Mouse (Mus musculus) large intestine, adult 2 months (tissue): ENCODE results near the gene Arfgef3. TPM values are rescaled to one million over a fixed set of nuclear protein-coding genes. Genes with fewer than 3 reads are reported as not detected.

Experiments used
- DNase-seq: peaks from one replicate; pipeline ENCODE4 v3.0.0-alpha.2; 2012; ENCODE audit warnings: low read depth, low spot score
- WGBS: fragments of 180-500 bp; shearing (Covaris S2); methylation state at CpG from one replicate; pipeline ENCODE4 v1.1.7; 2018; 5-methylcytosine and 5-hydroxymethylcytosine counted together
- polyA plus RNA-seq: library from polyadenylated mRNA; depleted of rRNA; stranded (reverse); fragments of >200 nt; gene quantifications from 2 replicates; pipeline ENCODE4 v1.2.3, GENCODE M21; 2012

Gene Arfgef3
- polyA plus RNA-seq, 1 experiment, result 1.2 TPM

GRCm38 (mm10) chr10:18696461-18696860, 47.3 kb downstream of the Arfgef3 start:
- DNase-seq, result no peak

DNA sequence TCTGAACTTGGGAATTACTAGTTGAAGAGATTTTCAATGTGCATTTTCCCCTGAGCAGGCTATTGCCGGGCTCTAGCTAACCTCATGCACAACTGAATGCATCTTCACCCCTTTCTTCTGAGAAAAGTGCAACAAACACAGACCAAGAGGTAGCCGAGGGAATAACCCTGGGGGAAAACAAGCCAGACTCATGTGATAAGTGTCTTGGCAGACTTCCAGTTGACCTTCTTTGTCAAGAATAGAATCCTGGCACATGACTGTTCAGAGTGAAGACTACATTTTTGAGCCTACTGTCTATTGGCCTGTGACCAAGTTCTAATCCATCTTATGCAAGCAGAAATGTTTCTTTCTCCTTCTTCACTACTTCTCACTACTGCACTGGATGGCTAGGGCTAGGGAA, 55.5 kb downstream of the Arfgef3 start:
- 49% methylated on average over 2 of the region's 2 CpGs for WGBS

More at GRCm38 (mm10) chr10:18696461-18696860, 47.3 kb downstream of the Arfgef3 start:
- 83% methylated on average over 6 of the region's 6 CpGs for WGBS

DNA sequence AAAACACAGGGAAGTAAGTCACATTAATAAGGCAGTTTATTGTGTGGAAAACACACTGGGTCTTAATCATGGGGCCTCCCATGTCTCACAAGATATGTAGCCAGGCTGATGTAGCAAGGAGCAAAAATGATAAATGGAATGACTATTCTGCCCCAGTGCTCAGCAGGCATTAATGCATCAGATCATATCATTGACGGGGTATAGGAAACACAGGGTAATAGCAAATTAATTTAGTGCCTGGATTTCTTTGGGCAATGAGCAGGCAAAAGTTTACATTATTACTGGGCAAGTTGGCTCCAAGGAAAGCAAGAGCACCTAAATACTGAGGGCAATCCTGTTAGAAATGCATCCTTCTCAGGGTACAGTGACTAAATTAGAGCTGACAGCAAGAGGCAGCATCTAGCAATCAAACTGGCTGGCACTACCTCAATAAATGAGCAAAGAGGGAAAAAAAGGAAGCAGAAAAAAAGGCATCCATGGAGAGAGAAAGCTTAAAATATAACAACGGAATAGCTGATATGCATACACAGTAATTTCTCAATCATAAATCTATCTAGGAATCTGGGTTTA, 62.3 kb downstream of the Arfgef3 start:
- DNase-seq, result no peak
- 67% methylated on average over 2 of the region's 2 CpGs for WGBS

More for the DNA sequence above, 55.5 kb downstream of the Arfgef3 start:
- DNase-seq, result no peak

DNA sequence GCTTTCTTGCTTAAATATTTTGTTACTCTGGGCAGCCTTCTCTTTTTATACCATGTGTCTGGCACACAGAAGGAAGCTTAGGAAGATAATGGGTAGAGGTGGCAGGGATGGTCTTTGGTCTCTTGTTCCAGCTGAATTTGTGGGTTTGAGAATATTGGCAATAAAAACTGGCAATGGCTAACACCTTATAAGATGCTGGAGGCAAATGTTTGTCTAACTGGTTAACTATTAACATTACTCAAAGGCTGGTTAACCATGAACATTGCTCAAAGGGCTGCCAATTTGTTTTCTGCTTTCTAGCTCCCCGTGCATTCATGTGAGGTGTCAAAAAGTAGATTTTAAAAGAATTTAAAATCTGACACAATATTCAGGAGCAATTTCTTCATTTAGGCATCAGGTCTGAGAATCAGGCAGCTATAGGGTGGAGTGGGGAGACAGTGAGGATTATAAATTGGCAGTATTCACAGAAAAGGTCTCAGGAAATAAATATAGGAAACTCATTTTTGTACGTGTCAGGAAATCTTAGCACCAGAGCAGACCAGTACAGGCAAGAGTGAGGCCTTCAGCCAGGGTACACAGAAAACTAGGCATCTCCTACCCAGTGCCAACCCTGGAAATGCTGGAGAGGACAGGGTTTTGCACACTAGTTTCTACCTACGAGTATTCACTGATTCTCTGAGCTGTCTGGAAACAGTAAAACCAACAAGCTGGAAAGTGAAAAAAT, 62.9 kb downstream of the Arfgef3 start:
- 29% methylated on average over 3 of the region's 3 CpGs for whole genome bisulfite sequencing
- peak; percentile 64 for DNase-seq

DNA sequence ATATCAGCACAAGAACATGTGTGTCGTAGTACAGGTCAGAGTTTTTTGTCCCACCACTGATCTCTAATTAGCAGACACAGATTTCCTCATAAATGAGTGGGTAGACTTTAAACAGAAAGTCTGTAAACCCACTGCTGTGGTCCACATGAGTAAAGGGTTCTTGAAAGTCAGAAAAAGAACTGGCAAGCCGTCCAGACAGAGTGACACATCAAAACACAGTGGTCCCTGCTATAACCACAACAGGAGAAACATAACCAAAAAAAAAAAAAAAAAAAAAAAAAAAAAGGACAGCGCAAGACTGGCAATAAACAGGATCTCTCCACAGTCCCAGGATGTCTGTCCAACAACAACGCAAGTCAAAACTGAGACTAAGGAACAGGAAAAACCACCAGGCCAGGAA, 64.9 kb downstream of the Arfgef3 start:
- no peak for DNase-seq
- WGBS, result 79% methylated on average over 4 of the region's 4 CpGs

DNA sequence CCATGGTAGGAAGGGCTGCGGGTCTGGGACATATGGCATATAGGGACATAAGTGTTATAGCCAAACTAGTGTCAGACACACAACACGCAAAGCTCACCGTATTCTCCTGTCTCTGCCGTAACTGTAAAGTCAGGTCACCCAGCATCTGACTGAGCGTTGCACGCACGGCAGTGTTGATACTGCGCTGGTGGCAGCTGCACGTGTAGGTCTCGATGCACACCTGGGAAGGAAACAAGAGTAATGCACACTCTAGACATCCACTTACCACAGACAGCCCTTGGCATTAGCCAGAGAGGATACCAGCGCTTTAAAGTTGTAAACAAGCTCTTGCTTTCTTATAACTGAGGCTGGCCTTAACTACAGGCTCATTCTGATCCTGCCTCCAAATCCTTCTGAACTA, 79.0 kb downstream of the Arfgef3 start:
- DNase-seq, result no peak
- WGBS, result 93% methylated on average over 11 of the region's 11 CpGs

DNA sequence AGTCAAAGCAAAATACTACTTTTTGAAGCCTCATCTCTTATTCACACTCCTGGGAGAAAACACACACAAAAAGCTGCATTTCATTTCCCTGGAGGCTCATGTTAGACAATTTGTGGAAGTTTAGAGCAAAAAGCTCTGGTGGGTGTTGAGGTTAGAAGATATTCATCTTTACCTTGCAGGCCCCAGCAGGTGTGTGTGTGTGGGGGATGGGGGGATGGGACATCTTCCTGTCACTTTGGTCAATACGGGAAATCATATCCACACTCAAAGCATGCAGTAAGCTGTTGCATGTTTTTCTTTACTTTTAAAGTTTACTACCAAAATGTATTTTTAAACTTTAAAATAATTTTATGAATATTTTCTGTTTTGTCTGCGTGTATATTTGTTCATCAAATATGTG, 79.7 kb downstream of the Arfgef3 start:
- WGBS, result 79% methylated on average over 2 of the region's 2 CpGs
- no peak for DNase-seq

GRCm38 (mm10) chr10:18661606-18662220, 82.0 kb downstream of the Arfgef3 start:
- peak; percentile 51 for DNase-seq
- 100% methylated on average over 1 of the region's 1 CpGs for WGBS

- DNase-seq, result no peak
- 86% methylated on average over 2 of the region's 2 CpGs for WGBS
These were observed 82.8 kb downstream of the Arfgef3 start for GRCm38 (mm10) chr10:18660998-18661397.

DNA sequence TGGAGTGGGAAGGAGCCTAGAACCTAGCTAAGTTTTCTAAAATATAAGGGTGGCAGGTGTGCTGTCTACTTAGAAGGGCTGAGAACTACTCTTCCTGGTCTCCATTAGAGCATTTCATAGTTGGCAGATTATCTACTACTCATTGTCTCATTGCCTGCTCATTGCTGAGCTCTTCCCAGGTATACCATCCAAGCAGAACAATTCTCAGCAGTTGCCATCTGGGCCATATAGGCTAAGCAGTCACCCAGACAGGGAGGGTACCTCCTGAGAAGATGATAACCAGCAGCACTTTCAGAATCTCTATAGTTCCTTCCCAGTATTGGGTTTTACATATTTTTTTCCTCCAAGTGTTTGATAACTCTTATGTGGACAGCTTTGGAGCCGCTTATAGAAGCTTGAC, 86.2 kb downstream of the Arfgef3 start:
- no peak for DNase-seq
- 95% methylated on average over 1 of the region's 1 CpGs for WGBS

DNA sequence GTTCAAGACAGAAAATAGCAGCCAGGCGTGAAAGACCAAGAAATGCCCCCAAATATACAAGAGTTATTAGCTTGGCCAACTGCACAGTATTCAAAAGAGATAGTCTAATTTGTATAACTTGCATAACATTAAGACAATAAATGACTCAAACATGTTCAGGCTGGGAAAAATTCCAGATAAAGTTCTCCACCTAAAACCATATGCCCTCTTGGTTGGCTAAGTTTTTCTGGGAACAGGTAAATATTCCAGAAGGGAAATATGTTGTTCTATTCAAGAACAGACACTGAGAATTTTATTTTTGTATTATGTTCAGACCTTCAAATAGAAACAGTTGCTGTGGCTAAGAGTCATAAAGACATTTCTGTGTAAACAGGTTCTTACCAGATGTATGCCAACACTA, 96.7 kb downstream of the Arfgef3 start:
- 77% methylated on average over 1 of the region's 1 CpGs for WGBS
- DNase-seq, result no peak

- no peak for DNase-seq
- 60% methylated on average over 10 of the region's 10 CpGs for WGBS
These were observed 97.7 kb downstream of the Arfgef3 start for GRCm38 (mm10) chr10:18646035-18646434.

DNA sequence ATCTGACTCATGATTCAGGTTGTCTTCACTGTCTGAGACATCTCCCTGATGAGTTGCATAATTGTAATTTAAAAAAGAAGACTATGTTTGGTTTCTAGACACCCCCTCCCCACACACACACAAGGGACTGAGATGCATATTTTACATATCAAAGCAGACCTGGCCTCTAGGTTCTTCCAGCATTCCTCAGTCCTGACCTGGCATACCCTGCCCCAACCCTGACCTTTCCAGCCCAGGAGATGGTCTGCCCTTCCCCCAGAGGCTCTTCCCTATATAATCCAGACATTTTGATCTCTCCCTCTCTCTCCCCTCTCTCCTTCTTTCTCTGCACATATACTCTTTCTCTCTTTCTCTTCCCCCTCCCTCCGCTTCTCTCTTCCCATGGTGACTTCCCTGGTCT, 99.4 kb downstream of the Arfgef3 start:
- 100% methylated on average over 1 of the region's 1 CpGs for WGBS
- DNase-seq, result no peak

- 45% methylated on average over 3 of the region's 3 CpGs for WGBS
- DNase-seq, result no peak
These were observed 100.2 kb downstream of the Arfgef3 start for GRCm38 (mm10) chr10:18643506-18643905.

GRCm38 (mm10) chr10:18642854-18643253, 100.9 kb downstream of the Arfgef3 start:
- 76% methylated on average over 5 of the region's 5 CpGs for WGBS

GRCm38 (mm10) chr10:18640596-18640995, 103.2 kb downstream of the Arfgef3 start:
- WGBS, result 86% methylated on average over 5 of the region's 5 CpGs
- no peak for DNase-seq

More at GRCm38 (mm10) chr10:18642854-18643253, 100.9 kb downstream of the Arfgef3 start:
- DNase-seq, result no peak

GRCm38 (mm10) chr10:18635450-18635849, 108.3 kb downstream of the Arfgef3 start:
- WGBS, result 91% methylated on average over 9 of the region's 9 CpGs
- no peak for DNase-seq

DNA sequence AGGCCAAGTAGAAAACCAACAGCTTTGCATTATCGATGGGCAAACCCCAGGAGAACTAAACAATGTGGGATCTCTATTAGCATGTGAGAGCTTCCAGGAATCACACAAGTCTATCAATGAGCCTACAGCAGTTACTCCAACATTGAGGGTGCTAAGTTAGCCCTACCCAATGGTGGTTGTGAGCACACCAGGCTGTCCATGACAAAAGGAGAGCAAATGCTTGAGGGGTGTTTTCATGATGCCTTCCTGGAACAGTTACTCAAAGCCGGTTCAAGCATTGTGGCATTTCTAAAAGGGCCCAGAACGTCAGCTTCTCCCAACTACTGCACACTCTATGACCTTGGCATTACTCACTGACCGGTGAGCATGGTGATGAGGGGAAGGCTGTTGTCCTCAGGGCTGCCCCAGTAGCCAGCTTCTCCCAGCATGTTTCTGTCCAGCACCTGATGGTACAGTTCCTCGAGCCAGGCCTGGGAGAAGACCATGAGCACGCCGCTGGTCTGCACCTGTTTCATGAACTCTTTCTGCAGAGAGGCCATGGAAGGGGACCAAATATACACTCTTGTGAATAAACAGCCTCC, 109.3 kb downstream of the Arfgef3 start:
- no peak for DNase-seq
- WGBS, result 86% methylated on average over 7 of the region's 7 CpGs

GRCm38 (mm10) chr10:18630498-18630897, 113.3 kb downstream of the Arfgef3 start:
- no peak for DNase-seq
- 85% methylated on average over 8 of the region's 8 CpGs for WGBS

GRCm38 (mm10) chr10:18627530-18627929, 116.2 kb downstream of the Arfgef3 start:
- WGBS, result 87% methylated on average over 6 of the region's 6 CpGs
- DNase-seq, result no peak

DNA sequence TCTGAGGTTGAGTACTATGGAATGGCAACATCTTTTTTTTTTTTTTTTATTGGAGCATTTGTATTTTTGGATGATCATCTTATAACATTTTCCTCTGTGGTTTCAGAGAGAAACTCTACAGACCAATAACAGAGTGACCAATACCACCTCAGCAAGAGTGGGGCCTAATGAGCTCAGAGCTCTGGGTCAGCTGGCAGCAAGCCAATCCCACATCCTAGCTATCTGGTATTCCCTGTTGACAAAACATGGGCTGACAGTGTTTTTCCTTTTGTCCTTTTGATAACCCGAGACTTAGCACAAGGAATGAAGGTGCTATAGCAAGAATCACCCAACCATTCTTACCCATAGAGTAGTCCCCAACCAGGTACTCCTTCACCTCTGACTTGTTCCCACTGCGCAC, 131.0 kb downstream of the Arfgef3 start:
- no peak for DNase-seq
- 66% methylated on average over 2 of the region's 2 CpGs for WGBS
